Mouse (Mus musculus) CD4-positive helper T cell, adult 2 months (primary cell): ENCODE results near the gene Cbx7.

Experiments used
- DNase-seq: peaks from one replicate; pipeline ENCODE4 v3.0.0-alpha.2; 2012; ENCODE audit warnings: low read depth, missing footprints, low spot score

Cbx7 gene

GRCm38 (mm10) chr15:79895221-79896079 lies 75.5 kb downstream of the Cbx7 start:
- peak; percentile 73 for DNase-seq

DNA sequence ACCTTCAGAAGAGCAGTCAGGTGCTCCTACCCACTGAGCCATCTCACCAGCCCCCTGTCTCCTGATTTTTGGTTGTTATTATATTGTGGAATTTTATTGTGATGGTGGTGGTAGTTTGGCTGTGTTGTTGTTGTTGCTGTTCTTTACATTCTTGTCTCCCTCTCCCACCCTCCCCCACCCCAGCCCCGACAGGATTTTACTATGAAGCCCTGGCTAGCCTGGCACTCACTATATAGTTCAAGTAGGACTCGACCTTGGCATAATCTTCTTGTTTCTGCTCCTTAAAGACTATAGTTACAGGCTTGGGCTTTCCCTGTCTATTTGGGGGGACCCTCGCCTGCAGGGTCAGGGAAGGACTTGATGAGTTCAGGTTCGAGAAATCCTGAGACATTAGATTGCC lies 76.6 kb downstream of the Cbx7 start:
- DNase-seq: peak; percentile 22

DNA sequence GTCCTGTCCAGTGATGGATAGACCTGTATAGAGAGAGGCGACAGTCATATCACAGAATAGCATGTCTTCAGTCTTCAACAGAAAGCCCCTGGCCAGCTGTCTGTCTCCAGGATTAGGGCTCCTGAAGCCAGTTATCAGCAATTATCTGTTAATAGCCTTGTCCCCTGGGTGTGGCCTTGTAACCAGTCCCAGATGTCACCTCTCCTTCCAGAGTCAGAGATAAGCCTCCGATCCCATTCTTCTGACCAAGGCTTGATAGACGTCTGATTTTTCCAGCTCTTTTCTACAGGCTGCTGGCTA lies 77.1 kb downstream of the Cbx7 start:
- DNase-seq: no peak

- peak; percentile 59 for DNase-seq
Observed at GRCm38 (mm10) chr15:79892995-79893823, 77.7 kb downstream of the Cbx7 start.

DNA sequence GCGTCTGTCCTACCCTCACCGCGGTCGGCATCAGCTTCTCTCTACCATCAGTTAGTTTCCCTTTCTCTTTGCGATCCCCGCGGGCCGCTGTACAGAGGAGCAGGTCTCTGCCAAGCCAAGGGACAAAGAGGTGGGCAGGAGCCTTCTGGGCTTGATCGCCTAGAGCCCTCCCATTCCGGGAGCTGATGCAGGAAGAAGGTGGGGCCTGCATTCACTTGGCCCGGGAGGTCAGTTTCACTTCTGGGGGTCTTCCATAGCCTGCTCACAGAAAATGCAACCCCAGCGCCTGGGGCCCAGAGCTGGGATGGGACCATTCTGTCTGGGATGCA lies 78.7 kb downstream of the Cbx7 start:
- peak; percentile 79 for DNase-seq

- DNase-seq: peak; percentile 87
Observed at GRCm38 (mm10) chr15:79891436-79892212, 79.3 kb downstream of the Cbx7 start, which contains the start of gene Apobec3. Gene Apobec3 (plus strand): TSS chr15:79891659.

DNA sequence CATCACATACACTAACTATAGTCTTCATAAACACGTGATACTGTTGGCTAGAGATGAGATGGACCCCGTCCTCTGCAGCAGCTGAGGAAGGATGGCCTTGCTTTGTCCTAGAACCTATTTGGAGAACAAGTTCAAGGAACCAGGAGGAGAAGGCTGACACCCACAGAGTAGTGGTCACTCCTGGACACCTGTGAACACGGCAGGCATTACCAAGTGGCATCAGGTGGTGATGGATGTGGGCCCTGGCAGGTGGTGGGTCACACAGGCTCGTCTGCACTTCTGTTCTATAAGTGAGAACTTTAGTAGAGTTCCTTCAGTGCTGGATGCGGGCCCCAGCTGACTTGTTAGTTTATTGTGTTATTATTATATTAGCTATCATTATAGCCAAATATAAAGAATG lies 86.1 kb downstream of the Cbx7 start:
- no peak for DNase-seq

- peak; percentile 92 for DNase-seq
Observed at GRCm38 (mm10) chr15:79883352-79883822, 87.5 kb downstream of the Cbx7 start.

DNA sequence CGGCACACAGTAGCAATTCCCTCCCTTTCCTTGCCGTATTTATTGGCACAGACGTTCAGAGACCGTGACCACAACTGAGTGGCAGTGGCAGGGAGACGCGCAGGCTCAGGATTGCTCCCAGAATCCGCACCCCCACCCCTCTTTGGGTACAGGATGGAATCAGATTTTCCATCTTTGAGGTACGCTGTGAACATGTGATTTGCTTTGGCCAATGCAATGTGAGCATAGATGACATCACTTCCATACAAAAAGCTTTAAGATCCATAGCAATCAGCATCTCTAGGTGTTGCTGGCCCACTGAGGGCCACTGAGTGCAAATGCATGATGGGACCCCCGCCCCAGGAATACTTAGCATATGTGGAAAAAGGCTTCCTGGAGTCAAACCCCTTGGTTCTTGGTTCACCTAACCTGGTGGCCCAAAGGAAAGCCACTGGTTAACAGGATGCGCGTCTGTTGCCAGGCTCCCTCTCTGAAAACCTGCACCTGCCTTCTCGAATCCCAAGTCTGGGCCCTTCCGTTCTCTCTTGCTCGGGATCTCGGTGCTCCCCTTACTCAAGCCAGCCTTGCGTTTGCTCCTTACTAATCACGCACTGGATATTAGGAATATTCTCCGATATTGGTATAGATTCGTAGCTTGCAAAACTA lies 88.2 kb downstream of the Cbx7 start:
- peak; percentile 50 for DNase-seq

DNA sequence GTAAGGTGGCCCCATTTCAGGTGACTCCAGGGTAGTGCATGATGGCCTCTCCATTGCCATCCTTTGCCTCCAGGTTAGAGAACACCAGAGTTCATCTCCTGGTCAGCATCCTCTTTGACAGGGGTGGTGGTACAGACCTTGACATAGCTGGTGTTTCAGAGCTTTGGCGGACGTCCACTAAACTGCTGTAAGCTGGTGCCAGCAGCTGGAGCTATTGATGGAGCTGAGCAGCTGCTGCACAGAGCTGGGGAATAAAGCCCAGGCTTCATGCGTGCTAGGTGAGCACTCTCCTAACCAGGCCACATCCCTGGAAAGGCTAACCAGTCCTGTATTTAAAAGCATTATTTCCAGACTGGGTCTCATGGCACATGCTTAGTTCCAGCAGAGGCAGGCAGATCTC lies 90.4 kb downstream of the Cbx7 start:
- DNase-seq: no peak

GRCm38 (mm10) chr15:79879319-79879718 lies 91.6 kb downstream of the Cbx7 start:
- DNase-seq: no peak

DNA sequence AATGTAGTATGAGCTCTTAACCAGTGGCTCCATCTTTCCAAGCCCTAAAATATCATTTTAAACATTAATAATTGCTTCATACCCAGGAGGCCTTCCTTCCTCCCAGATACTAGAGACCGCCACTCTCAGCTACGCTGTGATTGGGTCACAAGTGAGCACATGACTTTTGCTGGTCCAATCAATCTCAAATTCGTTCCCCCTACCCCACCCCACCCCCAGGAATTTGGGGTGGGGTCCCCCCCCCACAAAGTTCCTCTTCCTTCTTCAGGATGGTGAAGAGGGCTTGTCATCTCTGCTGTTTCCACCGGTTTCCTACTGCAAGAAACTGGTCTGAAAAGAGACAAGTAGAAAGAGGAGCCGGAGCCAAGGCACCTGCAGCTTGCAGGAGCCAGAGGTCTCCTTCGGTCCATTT lies 92.2 kb downstream of the Cbx7 start:
- DNase-seq: no peak

DNA sequence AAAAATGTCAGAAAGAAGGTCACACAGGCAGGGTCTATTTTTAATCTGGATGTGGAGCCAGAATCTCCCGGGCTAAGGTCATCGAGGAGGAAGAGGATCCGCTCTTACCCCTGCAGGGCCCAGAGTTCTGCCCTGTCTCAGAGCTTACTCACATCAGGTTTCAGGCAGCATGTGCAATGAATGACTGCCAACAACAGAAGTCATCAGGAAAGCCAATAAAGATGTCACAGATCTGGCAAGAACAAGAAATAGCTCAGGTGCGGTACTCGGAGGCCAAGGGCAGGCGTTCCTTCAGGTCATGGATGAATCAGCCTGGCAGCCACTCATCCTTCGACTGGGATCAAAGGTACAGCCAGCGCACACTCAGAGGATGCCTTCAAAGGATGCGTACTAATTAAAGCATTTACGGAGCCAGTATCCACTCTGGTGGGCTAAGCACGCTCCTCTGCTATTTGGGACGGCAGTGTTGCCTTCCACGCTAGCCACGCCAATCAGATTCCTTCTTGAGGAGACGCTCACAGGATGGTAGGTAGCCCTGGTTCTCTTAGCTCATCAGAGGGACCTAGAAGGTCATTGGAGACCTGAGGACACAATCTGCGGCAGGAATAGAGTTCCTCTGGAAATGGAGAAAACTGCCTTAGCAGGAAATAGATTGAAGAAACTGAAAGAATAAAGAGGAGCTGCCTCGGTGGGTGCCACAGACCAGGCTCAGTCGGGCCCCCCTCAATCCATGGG lies 95.5 kb downstream of the Cbx7 start:
- no peak for DNase-seq

- no peak for DNase-seq
Observed at GRCm38 (mm10) chr15:79873995-79874394, 96.9 kb downstream of the Cbx7 start.

- no peak for DNase-seq
Observed at GRCm38 (mm10) chr15:79873545-79873944, 97.4 kb downstream of the Cbx7 start.

GRCm38 (mm10) chr15:79867260-79868002 lies 103.5 kb downstream of the Cbx7 start:
- no peak for DNase-seq
